Mouse (Mus musculus): ENCODE results near the gene Lgr4.

Lgr4 gene

GRCm38 (mm10) chr2:109917496-109918413 lies at the start of gene Lgr4:
TSS of gene Lgr4 (plus strand) at chr2:109917647.
- WGBS, result under 1% methylated on average over 99 of the region's 111 CpGs

GRCm38 (mm10) chr2:109879429-109879828 lies 38.0 kb upstream of the Lgr4 start:
- WGBS, result 85% methylated on average over 4 of the region's 4 CpGs

GRCm38 (mm10) chr2:109881111-109881510 lies 36.3 kb upstream of the Lgr4 start:
- WGBS, result 64% methylated on average over 2 of the region's 2 CpGs

GRCm38 (mm10) chr2:109881625-109882024 lies 35.8 kb upstream of the Lgr4 start:
- WGBS, result 77% methylated on average over 1 of the region's 1 CpGs

GRCm38 (mm10) chr2:109884106-109884505 lies 33.3 kb upstream of the Lgr4 start:
- WGBS, result 35% methylated on average over 4 of the region's 4 CpGs

- WGBS, result 30% methylated on average over 4 of the region's 4 CpGs
Measured at GRCm38 (mm10) chr2:109884507-109884906, 32.9 kb upstream of the Lgr4 start.

GRCm38 (mm10) chr2:109890068-109890467 lies 27.4 kb upstream of the Lgr4 start:
- WGBS, result 30% methylated on average over 4 of the region's 4 CpGs

- under 1% methylated on average over 42 of the region's 42 CpGs for WGBS
Measured at GRCm38 (mm10) chr2:109890597-109890996, 26.9 kb upstream of the Lgr4 start, which contains the start of gene Lin7c. TSS of gene Lin7c (plus strand) at chr2:109890853.

- under 1% methylated on average over 34 of the region's 34 CpGs for WGBS
Measured at GRCm38 (mm10) chr2:109891031-109891430, 26.4 kb upstream of the Lgr4 start.

GRCm38 (mm10) chr2:109891471-109891870 lies 26.0 kb upstream of the Lgr4 start:
- WGBS, result 6% methylated on average over 4 of the region's 4 CpGs

- 71% methylated on average over 7 of the region's 7 CpGs for WGBS
Measured at GRCm38 (mm10) chr2:109896311-109896710, 21.1 kb upstream of the Lgr4 start.

- WGBS, result 86% methylated on average over 7 of the region's 7 CpGs
Measured at GRCm38 (mm10) chr2:109902869-109903268, 14.6 kb upstream of the Lgr4 start.

- WGBS, result 1% methylated on average over 7 of the region's 7 CpGs
Measured at GRCm38 (mm10) chr2:109904171-109904821, 13.2 kb upstream of the Lgr4 start.

- 84% methylated on average over 2 of the region's 2 CpGs for WGBS
Measured at GRCm38 (mm10) chr2:109909122-109909521, 8.3 kb upstream of the Lgr4 start.

GRCm38 (mm10) chr2:109912216-109912615 lies 5.2 kb upstream of the Lgr4 start:
- WGBS, result 89% methylated on average over 8 of the region's 8 CpGs

- WGBS, result 65% methylated on average over 12 of the region's 12 CpGs
Measured at GRCm38 (mm10) chr2:109912766-109913165, 4.7 kb upstream of the Lgr4 start.

- 76% methylated on average over 8 of the region's 8 CpGs for WGBS
Measured at GRCm38 (mm10) chr2:109913241-109913640, 4.2 kb upstream of the Lgr4 start.

- 32% methylated on average over 11 of the region's 11 CpGs for WGBS
Measured at GRCm38 (mm10) chr2:109916782-109917495, 508 bp upstream of the Lgr4 start.

GRCm38 (mm10) chr2:109918592-109919262 lies 1.3 kb downstream of the Lgr4 start:
- 18% methylated on average over 22 of the region's 22 CpGs for WGBS

- 88% methylated on average over 7 of the region's 7 CpGs for WGBS
Measured at GRCm38 (mm10) chr2:109920471-109920870, 3.0 kb downstream of the Lgr4 start.

- WGBS, result 80% methylated on average over 8 of the region's 8 CpGs
Measured at GRCm38 (mm10) chr2:109921298-109922035, 4.0 kb downstream of the Lgr4 start.

All from cerebral cortex, adult 2 months (tissue).